Mouse (Mus musculus) spleen, postnatal 4 days (tissue): ENCODE data around the gene Ipmk.
A peak's percentile ranks its signal among the peaks of the same experiment; 100 is the strongest.

Experiments used
- DNase-seq, 2 experiments: peaks; one replicate each; pipeline ENCODE4 v3.0.0; 2022; ENCODE audit warnings: low spot score in 2 of 2

Gene Ipmk

DNA sequence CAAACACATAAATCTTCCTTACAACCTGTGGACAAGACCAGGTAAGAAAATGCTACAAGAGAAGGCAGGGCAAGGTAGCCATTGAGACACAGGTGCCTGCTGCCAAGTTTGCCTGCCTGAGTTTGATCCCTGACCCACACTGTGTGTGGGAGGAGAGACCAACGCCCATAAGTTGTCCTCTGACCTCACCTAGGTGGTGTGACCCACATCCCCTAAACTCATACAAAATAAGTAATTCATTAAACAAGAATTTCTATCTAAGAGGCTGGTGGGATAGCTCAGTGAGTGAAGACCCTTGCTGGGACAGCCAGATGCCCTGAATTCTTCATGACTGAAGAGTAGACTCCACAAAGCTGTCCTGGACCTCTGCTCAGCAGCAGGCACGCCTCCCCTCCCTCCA is 7.4 kb upstream of the Ipmk start:
- no peak for DNase-seq

DNA sequence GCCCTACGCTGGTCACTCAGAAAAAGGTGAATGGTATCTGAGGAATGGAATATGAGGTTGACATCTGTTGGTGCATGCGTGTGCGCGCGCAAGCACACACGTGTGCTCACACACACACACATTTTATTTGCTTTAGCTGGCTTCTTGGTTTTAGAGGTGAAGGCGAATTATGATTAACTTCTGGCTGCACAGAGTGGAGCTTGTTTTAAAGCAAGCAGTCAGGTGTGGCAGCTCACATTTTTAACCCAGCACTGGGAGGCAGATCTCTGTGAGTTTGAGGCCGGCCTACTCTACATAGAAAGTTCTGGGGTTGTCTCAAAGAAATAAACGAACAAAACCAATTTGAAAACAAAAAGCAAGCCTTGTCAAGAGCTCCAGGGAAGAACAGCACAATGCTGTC is 6.3 kb upstream of the Ipmk start:
- DNase-seq, result no peak

GRCm38 (mm10) chr10:71342030-71342805 is 5.3 kb upstream of the Ipmk start:
- DNase-seq, result peak in 1 of 2 experiments; percentile 60

GRCm38 (mm10) chr10:71343130-71343529 is 4.4 kb upstream of the Ipmk start:
- no peak for DNase-seq

GRCm38 (mm10) chr10:71343567-71344265 is 3.8 kb upstream of the Ipmk start:
- DNase-seq, result no peak

GRCm38 (mm10) chr10:71344579-71345143 is 2.9 kb upstream of the Ipmk start, which contains the start of gene Cisd1:
TSS of gene Cisd1 (minus strand) at chr10:71344954.
- DNase-seq, result peak; percentile 91 to 97

DNA sequence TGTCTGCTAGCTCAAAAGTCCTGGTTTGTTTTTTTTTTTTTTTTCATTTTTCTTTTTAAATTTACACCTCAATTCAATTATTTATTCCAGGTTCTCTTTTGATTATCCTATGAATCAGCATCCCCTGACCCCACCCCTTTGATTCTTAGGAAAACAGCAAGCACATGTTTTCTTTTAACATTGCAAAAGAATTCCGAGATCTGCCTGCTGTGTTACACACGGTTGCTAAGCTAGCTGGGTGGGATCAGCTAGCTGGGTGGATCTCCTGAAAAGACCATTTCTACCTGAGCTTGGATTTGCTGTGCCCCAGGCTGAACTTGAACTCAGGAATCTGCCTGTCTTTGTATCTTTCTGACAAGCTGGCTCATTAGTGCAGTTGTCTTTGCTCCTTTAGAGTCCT is 1.5 kb upstream of the Ipmk start:
- no peak for DNase-seq

DNA sequence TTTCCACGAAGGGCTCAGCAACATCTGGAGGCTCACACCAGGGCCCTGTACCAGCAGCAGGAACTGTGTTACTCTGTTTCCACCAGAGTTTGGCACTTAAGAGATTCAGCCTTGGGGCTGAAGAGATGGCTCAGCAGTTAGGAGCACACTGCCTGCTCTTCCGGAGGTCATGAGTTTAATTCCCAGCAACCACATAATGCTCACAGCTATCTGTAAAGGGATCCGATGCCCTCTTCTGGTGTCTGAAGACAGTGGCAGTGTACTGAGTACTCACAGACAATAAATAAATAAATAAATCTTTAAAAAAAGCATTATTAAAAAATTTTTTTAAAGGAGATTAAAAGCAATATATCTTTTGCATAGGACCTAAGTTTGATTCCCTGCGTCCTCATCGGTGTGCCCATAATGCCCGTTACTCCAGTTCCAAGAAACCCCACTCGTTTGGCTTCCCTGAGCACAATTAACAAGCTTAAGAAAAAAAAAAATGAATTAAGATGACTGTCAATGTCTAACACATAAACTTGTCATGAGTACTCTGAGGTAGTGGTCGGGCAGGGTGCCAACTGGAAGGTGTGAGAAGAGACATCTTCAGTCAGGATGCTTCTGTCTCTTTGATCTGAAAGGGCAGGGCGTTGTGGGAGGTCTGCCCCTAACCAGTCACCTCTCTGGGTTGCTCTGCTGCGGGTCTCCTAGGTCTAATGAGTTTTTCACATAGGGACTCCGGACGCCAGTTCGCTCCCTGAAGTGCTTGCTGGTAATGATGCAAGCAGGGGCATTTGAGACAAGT is 648 bp upstream of the Ipmk start:
- peak in 1 of 2 experiments; percentile 61 for DNase-seq

DNA sequence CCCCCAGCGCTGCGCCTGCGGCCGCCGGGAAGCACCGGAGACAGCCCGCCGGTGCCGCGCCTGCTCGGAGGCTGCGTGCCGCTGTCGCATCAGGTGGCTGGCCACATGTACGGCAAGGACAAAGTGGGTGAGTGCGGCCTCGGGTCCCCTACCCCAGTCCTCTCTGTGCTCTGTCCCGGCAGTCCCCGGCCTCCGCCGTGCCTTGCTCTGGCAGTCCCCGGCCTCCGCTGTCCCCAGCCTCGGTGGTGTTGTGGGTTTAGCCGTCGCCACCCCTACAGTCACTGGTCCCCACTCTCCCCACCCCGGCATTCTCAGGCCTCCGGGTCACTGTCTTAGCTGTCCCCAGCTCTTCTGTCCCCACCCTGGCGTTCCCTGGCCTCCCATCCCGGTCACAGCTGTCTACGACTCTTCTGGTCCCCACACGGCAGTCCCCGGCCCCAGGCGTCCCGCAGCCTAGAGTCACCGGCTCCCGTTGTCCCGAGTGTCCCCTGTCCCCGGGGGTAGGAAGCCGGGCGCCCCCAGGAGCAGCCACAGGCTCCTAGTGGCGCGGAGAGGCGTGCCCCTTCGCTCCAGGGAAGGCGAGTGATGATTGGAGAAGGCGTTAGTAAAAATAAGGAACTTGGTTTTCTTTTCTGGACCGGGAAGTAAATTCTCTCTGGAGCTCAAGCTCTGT is 537 bp downstream of the Ipmk start:
- DNase-seq, result peak in 1 of 2 experiments; percentile 50

DNA sequence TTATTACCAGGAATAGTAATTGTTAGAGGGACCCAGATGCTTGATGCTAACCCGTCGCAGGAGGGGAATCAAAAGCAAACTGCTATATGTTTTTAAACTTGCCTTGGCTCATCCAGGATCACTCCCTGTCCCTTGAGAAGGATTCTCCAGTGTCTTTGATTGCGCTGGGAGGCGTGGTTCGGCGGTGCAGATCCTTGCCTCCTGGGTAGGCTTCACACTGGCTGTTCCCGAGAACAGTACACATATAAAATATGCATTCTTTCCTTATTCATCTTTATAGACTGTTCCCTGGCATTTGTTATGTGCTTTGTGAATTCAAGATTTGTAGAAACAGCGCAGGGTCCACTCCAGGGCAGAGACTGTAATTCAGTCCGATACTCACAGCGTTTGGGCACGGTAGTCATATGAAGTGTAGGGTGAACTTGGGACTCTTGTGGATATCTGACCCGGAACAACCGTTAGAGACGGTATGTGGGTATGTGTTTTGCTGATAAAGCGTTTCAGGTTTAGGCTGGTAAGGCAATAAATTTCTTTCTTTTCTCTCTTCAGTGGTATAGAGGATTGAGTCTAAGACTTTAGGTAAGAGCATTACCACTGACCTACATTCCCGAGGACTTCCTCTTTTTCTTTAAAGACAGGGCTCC is 1.2 kb downstream of the Ipmk start:
- no peak for DNase-seq

- DNase-seq, result no peak
These were observed 1.7 kb downstream of the Ipmk start for GRCm38 (mm10) chr10:71349290-71349689.

- no peak for DNase-seq
These were observed 3.7 kb downstream of the Ipmk start for GRCm38 (mm10) chr10:71351301-71351700.

GRCm38 (mm10) chr10:71353850-71354249 is 6.3 kb downstream of the Ipmk start:
- DNase-seq, result no peak

- DNase-seq, result no peak
These were observed 7.4 kb downstream of the Ipmk start for GRCm38 (mm10) chr10:71354947-71355346.

DNA sequence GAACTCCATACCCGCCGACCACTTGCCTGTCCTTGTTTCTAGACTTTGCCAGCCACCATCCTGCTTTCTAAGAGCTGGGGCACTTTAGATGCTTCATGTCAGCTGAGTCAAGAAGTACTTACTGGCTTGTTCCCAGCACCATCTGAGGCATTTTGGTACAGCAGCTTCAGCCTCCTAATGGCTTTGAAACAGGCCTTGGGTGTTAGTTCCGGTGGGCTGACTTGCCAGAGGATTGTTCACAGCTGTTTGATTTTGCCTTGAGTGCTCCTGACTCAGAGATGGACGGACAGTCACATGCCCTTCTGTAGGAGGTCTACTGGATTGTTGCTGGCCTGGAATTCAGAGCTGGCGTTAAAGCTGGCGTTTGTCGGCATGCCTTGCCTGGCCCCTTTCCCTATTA is 13.5 kb downstream of the Ipmk start:
- no peak for DNase-seq

DNA sequence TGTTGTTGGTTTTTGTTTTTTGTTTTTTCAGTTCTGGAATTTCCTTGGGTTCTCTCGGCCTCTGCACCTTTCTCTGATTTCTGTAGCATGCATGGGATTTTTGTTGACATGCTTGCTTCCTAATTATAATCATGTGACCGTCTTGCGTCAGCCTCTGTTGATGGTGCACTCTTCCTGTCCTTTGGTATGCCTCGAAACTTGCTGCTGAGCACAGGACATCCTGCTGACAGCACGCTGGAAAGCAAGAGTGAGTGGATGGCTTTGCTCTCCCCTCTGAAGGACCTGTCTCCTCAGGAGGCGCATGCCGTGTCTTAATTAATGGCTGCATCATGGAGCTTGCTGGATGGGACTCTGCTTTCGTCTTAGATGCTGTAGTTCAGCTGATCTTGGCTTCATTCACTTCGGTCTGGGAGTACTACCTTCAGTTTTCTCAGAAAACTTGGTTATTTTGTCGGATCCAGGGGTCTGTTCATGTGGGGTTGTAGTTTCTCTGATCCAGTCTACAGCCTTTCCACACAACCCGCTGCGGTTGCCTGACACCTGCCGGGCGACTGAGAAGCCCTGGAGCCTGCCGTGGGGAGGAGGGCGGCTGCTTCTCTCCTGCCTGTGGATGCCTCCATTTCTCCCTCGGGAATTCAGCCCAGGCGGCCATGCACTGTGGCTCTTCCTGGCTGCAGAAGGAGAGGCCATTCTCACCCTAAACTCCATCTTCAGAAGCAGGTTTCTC is 14.4 kb downstream of the Ipmk start:
- no peak for DNase-seq

GRCm38 (mm10) chr10:71363440-71363839 is 15.9 kb downstream of the Ipmk start:
- no peak for DNase-seq

DNA sequence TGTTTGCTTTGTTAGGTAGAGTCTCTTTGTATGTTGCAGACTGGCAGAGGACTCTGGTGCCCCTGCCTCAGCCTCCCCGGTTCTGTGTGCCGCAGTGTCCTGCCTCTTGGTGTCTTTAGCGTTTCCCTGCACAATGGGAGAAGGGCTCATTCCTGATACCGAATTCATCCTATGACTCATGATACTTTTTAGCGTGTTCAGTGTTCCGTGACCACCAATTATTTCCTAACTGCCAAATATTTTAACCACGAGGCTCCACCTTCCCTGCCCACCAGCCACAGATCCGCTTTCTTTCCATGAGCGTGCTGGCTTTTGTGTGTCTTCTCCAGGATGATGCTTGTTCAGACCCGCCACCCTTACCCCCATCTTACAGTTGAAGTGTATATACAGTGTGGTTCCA is 16.3 kb downstream of the Ipmk start:
- no peak for DNase-seq

DNA sequence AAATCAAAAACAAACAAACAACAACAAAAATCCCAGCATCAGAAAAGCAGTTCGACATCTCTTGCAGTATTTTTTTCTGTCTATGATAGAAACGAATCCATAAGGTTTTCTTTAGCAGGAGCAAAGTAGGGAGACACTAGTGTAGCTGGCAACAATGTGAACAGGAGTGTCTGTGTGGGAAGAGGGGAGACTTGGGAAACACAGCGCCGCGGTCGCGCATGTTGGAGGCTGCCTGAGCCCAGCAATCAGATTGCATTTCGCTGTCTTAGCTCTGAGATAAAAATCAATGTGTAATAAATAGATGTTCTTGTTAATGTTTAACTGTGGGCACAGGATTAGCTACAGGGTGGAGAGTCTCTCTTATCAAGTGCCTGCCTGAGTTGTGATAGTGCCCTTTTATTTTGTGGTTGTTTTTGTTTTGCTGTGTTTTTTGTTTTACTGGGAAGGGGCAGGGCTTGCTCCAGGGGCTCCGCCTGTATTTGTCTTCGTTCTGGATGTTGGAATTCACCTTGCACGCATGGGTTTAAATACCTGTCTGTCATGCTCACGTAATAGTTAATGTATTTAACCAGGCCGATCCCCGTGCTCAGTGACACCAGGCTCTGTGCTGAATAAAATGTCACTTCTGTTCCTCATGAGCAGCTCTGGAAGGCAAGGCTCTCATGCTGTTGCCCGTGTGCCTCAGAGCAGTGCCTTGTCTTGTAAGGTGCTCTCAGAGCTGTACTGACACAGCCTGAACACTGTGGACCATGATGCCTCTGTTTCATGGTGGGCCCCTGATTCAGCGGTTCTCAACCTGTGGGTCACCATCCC is 20.8 kb downstream of the Ipmk start:
- DNase-seq, result no peak
